Mouse (Mus musculus): ENCODE measurements at regions not wholly inside any gene's neighbourhood (a gene's known extent, or its start where the extent isn't known, plus 50 kb on each side); places are given as distances from the start of the nearest gene placed in this dataset.

DNA sequence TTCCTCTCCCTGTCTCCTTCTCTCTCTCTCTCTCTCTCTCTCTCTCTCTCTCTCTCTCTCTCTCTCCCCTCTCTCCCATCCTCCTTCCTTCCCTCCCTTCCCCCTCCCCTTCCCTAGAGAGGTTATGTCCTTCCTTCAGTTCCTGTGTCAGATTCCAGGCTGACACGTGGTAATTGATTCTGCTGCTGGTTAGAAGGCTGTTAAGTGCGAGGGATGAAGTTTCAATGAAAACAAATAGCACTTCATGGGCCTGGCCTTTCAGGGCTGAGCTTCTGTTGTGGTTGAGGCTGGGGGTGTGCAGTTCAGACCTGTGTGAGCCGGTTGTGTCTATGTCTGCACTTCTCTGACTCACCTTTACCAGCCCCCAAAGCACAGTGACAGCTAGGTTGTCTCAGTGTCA, 153.9 kb downstream of the Setd4 start:
- TF ChIP-seq CTCF (conservative IDR thresholded peaks at IDR 0.05; ENCODE audit: low read length) (no peak), POU5F1 (IDR thresholded peaks at IDR 0.05; ENCODE audit: borderline replicate concordance, low read length) (no peak), NANOG (IDR thresholded peaks at IDR 0.05; ENCODE audit: borderline replicate concordance, low read length) (no peak)

Measured in E14TG2a.4 (cell line).